Mouse (Mus musculus): ENCODE data around the gene Mindy4b-ps. TPM values are rescaled to one million over a fixed set of nuclear protein-coding genes. Genes with fewer than 3 reads are reported as not detected.

Gene Mindy4b-ps
- polyA plus RNA-seq (2012; rRNA removed; ENCODE audit: low replicate concordance): not detected in 2 replicates

DNA sequence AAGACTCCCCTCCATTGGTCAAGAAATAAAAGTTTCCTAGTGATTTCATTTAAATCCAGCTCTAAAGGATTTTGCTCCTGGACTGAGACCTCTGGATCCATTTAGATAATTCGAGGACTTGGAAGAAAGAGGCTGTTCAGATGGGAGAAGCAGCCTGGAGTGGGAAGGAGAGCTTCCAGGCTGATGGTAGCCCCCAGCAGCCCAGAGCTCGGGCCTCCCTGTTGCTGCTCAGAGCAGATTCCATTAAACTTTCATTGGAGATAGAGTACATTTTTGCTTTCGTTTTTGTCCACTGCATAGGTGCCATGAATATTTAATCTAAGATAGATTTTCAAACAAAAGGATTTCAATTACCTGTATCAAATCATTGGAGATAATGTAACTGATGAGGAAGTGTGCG, at the start of gene Mindy4b-ps:
Mindy4b-ps (minus strand) TSS at position 101 of the 400 bp plus-strand sequence.

Other genes starting within 250 kb of the Mindy4b-ps start
- 14.3 and 16.4 TPM in 2 replicates for gene Selenot, start 245.7 kb downstream of the Mindy4b-ps start, polyA plus RNA-seq (2012; rRNA removed; ENCODE audit: low replicate concordance)
- gene Erich6, start 185.1 kb downstream of the Mindy4b-ps start, polyA plus RNA-seq (2012; rRNA removed; ENCODE audit: low replicate concordance): not detected in 2 replicates
- gene Siah2, start 129.9 kb downstream of the Mindy4b-ps start, polyA plus RNA-seq (2012; rRNA removed; ENCODE audit: low replicate concordance): 20.4 and 41.4 TPM in 2 replicates
- gene Clrn1, start 63.0 kb upstream of the Mindy4b-ps start, polyA plus RNA-seq (2012; rRNA removed; ENCODE audit: low replicate concordance): not detected in 2 replicates
- 0.50 and 0.81 TPM in 2 replicates for gene Med12l, start 183.5 kb upstream of the Mindy4b-ps start, polyA plus RNA-seq (2012; rRNA removed; ENCODE audit: low replicate concordance)

Data from duodenum, adult 2 months (tissue).